Mouse (Mus musculus) kidney, adult 9 months (tissue): ENCODE measurements around the gene Lrrc74a.
A peak's percentile ranks its signal among the peaks of the same experiment; 100 is the strongest.

Source experiments
- DNase-seq: peaks from one replicate; pipeline ENCODE4 v3.0.0; 2022

Lrrc74a gene

DNA sequence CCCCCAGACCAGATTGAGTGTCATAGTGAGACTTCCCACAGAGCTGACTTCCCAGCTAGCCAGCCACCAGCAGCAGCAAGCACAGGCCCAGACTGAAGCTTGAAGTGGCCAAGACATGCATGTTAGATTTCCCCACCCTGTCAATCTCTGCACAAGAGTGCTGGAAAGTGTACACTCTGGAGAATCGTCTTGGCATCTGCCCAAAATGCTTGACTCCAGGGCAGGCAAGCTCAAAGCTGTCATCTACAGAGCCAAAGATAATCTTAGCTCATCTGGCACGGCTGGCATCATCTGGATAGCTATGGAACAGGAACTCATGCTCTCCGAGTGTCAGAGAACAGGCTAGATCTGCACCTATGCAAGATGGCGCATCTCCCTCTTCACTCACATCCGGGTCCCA, 12.7 kb upstream of the Lrrc74a start:
- DNase-seq: no peak

- DNase-seq: no peak
These were observed 9.9 kb upstream of the Lrrc74a start for GRCm38 (mm10) chr12:86724300-86724699.

GRCm38 (mm10) chr12:86725706-86726105, 8.5 kb upstream of the Lrrc74a start:
- DNase-seq: no peak

DNA sequence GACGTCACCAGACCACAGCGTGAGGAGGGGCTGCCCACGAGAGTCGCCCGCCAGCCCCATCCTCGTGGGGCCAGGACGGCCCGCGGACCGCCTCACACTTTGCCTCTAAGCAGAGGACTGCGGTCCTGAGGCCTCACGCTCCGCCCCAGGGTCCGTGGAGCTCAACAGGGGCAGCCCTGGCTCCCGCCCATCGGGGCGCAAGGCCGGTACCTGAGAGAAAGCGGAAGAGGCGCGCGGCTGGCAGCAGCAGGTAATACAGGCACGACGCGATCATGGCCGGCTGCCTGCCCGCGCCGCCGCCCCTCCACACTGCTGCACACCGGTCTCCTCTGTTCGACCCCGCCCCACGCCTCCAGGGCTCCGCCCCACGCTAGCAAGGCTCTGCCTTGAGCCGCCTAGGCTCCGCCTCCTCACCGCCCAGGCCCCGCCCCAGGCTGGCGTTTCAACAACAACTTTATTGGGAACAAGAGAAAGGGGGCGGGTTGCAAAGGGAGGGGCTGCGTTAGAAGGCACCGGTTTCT, 8.0 kb upstream of the Lrrc74a start, which contains the start of gene Angel1:
Angel1 (minus strand) TSS at position 341 of the 521 bp plus-strand sequence.
- peak; percentile 98 for DNase-seq

- no peak for DNase-seq
These were observed 26.9 kb downstream of the Lrrc74a start for GRCm38 (mm10) chr12:86761036-86761435.

DNA sequence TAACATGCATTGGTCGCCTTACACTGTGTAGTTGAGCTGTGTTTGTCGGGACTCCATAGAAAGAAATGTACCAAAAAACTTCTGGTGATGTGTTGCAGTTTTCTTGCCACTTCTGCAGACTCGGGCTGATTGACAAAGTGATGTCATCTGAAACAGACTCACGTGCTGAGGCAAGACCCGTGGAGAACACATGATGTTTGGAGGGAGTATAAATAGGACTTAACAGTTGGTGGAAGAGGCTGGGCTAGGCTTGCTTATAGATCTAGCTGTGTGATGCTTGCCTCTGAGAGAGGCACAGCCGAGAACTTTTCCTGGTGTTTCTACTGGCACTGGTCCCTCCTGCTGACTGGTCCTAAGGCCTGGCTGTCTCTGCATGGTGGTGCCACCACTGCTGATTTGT, 29.9 kb downstream of the Lrrc74a start:
- DNase-seq: no peak

GRCm38 (mm10) chr12:86766467-86766866, 32.3 kb downstream of the Lrrc74a start:
- DNase-seq: no peak

DNA sequence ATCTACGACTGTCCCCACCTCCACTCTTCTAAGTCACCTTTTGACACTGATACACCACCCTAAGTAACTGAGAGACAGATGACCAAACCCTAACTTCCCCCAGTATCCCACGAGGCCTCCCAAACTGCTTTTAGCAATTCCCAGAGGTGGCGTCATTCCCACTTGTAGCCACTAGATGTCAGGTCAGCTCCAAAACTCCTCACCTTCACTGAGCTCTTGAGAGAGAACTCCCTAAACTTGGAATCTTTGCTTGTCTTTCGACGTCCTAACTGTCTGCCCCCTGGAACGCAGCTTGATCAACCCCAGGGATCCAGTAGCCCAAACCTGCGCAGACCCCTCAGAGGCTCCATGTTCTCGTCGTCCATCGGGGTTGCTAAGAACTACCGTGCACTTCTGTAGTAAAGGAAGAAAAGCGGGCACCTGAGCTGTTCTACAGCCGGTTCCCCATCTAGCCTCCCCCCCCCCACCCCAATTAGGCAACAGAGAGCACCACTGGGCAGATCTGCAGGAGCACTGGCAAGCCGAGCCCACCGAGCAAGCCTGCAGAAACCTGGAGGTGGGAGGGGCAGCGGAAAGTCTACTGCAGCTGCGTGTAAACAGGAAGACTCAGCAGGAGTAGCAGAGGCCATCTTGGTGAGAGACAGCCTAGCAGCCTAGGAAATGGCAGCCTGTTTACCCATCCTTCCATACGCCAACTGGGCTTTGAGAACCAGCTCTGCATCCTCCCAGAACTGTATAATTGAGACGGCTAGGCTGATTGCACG, 33.9 kb downstream of the Lrrc74a start:
- peak; percentile 64 for DNase-seq

DNA sequence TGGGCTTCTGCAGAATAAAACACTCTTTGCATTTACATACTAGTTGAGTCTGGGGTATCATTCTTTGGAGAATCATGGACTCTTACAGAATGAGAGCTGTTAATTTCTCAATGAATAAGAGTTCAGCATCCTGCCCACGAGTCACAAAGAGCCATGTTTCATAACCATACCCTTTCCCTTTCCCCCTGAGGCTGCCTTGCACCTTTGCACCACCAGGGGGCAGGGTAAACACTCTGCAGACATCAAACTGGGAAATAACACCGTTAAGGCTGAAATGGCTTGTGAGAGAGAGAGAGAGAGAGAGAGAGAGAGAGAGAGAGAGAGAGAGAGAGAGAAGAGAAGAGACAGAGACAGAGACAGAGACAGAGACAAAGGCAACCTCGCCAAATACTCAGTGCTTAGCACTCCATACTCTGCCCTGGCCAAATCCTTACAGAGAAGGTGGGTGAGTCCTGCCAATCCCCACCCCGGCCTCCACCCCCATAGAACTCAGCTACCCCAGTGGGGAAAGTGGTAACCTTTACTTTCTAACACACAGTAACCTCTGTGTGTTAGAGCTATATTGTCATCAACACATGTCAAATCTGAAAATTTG, 34.9 kb downstream of the Lrrc74a start:
- DNase-seq: peak; percentile 89

DNA sequence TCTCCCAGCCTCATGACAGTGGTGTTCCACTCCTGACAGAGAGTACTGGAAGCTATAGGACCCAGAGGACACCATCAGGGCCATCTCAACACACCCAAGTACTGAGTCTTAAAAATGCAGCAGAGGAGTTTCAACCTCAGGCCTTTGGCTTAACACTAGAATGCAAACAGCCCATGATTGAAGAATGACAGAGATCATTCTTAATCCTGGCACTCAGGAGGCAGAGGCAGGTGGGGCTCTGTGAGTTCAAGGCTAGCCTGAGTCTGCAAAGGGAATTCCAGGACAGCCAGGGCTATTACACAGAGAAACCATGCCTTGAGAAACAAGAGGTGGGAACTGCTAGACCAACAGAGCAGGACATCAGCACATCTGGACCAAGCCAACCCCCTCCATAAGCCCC, 35.6 kb downstream of the Lrrc74a start:
- DNase-seq: no peak

DNA sequence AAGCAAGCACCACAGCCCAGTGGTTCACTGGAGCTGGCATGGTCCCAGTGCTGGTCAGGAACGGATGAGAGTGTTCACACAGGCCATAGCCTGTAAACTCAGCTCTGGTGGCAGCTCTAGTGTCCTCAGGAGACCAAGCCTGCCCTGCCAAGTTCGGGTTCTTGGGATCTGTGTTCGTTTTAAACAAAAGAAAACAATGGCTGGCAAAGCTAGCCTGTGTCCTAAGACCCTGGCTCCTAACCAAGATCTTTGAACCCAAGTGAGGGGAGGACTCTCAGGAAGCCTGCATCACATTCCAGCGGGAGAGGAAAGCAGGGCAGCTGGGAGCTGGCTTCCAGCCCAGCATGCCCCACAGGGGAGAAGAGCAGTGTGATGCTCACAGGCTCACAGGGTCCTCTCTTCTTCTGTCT, 36.1 kb downstream of the Lrrc74a start:
- DNase-seq: peak; percentile 87

DNA sequence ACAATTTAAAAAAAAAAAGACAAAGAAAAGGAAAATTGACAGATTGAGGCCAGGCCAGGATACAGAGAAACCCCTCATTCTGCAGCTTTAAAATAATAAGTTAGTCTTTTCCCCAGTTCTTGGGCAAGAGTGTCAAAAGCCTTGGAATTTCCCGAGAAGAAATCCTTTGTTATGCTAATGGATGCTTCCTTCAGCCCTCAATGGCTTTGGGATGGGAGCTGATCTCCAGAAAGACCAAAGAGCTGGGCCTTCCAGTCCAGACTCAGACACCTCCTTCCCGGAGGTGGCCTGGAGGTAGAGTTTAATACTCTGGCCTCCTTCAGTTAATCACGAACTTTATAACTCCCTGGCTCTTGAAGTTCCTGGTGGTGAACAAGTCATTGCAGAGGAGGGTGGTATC, 36.8 kb downstream of the Lrrc74a start:
- no peak for DNase-seq

DNA sequence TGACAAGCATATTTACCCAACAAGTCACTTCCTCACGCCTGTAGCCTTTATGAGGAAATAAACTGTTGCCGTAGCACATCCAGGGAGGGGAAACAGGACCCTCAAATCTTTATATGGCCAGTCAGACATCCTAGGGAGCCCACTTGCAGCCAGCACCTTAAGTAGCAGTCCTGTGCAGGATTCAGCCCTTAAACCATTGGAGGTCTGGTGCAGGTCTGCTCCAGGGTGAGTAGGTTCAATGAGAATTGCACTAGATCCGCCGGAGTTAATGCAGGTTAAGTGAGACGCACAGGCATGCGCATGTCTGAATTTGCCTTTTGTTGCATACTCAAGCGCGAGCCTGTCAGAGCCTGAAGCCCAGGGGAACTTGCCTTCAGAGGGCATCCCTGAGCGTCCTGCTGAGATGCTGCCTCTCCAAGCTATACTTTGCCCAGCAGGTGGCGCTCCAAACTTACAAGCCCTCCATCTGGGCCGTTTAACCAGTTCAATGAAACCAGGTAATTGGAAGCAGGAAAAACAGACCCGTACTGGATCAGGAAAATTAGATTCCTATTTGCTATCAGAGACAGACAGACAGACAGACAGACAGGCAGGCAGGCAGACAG, 37.8 kb downstream of the Lrrc74a start:
- peak; percentile 95 for DNase-seq

GRCm38 (mm10) chr12:86772551-86772950, 38.4 kb downstream of the Lrrc74a start:
- no peak for DNase-seq

GRCm38 (mm10) chr12:86775561-86776280, 41.6 kb downstream of the Lrrc74a start:
- no peak for DNase-seq

DNA sequence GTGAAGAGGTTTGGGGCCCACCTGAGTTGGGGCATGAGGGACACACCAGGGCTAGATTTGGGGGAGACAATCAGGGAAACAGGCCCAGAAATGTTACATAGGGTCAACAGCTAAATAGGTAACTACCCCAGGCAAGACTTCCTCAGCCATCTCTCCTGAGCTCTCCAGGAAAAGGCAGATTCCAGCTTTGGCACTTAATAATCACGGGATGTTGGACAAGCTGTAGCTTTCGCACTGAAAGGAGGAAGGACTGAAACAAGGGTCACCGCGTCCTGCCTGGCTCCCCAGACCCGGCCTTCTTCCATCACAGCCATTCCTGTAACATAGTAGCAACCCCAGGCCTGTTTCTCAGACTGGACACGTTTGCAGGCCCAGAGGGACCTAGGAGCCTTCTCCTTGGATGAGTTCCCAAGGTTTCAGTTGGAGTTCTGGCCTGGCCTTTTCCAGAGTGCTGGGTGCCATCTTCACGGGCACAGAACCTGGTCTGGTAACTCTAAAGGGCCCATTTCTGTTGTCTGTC, 42.2 kb downstream of the Lrrc74a start:
- DNase-seq: no peak

DNA sequence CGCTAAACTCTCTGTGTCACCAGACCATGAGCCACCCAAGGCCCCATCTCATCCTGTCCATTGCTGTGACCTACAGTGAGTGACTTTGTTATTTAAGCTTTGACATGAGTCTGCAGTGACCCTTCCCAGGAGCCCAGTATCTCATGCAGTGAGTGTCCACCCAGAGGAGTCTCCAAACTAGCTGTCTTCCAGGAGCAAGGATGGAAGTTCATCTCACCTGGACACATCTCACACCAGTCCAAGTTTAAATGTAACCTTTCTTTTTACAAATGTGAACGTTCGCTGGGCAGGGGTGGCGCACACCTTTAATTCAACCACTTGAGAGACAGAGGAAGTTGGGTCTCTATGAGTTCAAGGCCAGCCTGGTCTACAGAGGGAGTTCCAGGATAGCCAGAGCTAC, 44.4 kb downstream of the Lrrc74a start:
- DNase-seq: no peak

DNA sequence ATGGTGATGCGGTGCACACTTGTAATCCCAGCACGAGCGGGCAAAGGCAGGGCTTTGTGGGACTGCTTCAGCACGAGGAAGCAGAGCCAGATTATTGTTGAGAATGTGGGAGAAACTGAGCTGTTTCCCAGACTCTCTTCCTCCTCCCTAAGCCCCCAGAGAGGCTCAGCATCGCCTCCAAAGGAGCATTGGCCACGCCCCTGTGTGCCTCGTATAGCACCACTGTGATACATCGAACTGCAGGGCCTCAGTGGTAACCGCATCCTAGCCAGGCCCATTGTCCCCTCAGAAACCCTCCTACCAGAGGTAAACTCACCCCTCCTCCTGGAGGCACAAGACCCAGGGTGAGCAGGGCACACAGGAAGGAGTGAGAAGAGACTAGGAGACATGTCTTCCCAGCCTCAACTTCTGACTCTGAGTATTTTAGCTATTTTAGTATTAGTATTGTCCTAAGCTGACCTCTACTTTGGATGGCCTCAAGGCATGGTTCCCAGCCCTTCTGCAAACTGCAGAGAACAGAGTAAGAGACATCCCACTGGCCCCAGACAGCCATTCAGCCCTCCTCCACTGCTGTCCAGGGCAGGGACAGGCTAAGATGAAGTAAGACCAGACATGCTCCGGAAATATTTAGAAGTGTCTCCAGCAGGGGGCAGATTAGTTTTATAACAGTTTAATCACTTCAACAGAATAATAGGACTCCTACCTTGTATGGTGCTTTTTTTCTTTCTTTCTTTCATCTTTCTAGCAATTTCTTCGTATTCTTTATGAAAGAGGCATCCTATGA, 45.2 kb downstream of the Lrrc74a start:
- DNase-seq: peak; percentile 79

GRCm38 (mm10) chr12:86781654-86782202, 47.6 kb downstream of the Lrrc74a start:
- no peak for DNase-seq

- DNase-seq: no peak
These were observed 52.2 kb downstream of the Lrrc74a start for GRCm38 (mm10) chr12:86786149-86787019.
